Mouse (Mus musculus): ENCODE data around the gene Clca4a. TPM values are rescaled to one million over a fixed set of nuclear protein-coding genes. Genes with fewer than 3 reads are reported as not detected.

The Clca4a gene
- polyA plus RNA-seq (2012; rRNA removed): not detected in 2 replicates

GRCm38 (mm10) chr3:144974945-144975344 lies at the start of gene Clca4a:
Gene Clca4a, minus strand, starts transcription at chr3:144975045.
- no peaks in the 10 kb centered on the region for H3K36me3 ChIP-seq (ENCODE audit: control insufficient read depth, insufficient read depth, low read length)
- no peaks in the 10 kb centered on the region for H3K27me3 ChIP-seq (replicated peaks; ENCODE audit: control insufficient read depth, insufficient read depth, low read length)
- no peak within 1 kb of the TSS for H3K4me3 ChIP-seq (ENCODE audit: insufficient read depth, low read depth, low read length)
- DNase-seq: no peak
- H3K27ac ChIP-seq (ENCODE audit: insufficient read depth, low read depth, low read length): no peak within 1 kb of the TSS
- TF ChIP-seq POLR2A (IDR thresholded peaks at IDR 0.05; ENCODE audit: low read depth, low read length): no peak
- TF ChIP-seq CTCF (conservative IDR thresholded peaks at IDR 0.05; ENCODE audit: insufficient read depth, insufficient read length, low read depth, low read length): no peak
- no peaks in the 10 kb centered on the region for H3K4me1 ChIP-seq (ENCODE audit: control insufficient read depth, insufficient read depth, low read length)

DNA sequence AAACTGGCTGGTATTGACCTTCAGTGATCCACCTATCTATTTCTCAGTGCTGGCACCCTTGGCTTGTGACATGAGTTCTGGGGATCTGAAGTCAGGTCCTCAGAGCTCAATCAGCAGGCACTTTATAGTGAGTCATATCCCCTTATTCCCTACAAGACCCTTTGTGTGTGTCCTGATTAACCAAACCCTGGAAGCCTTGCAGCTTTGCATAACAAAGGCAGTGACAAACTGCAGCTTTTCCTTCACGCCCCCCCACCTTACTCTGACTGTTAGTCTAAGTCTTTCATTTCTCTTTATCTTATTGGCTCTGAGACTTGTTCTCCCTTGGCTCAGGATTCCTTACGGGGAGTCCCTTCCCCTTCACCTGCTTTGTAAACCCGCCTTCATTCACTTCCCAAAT lies 43.0 kb upstream of the Clca4a start:
- Histone ChIP-seq H3K27me3 (replicated peaks; ENCODE audit: control insufficient read depth, insufficient read depth, low read length) (no peaks in the 10 kb centered on the region), H3K36me3 (ENCODE audit: control insufficient read depth, insufficient read depth, low read length) (no peaks in the 10 kb centered on the region), H3K27ac (ENCODE audit: insufficient read depth, low read depth, low read length) (no peak overlapping the region), H3K4me1 (ENCODE audit: control insufficient read depth, insufficient read depth, low read length) (no peaks in the 10 kb centered on the region), H3K4me3 (ENCODE audit: insufficient read depth, low read depth, low read length) (no peak overlapping the region)
- TF ChIP-seq CTCF (conservative IDR thresholded peaks at IDR 0.05; ENCODE audit: insufficient read depth, insufficient read length, low read depth, low read length) (no peak), POLR2A (IDR thresholded peaks at IDR 0.05; ENCODE audit: low read depth, low read length) (no peak)
- WGBS: 86% methylated on average over 3 of the region's 3 CpGs
- no peak for DNase-seq

DNA sequence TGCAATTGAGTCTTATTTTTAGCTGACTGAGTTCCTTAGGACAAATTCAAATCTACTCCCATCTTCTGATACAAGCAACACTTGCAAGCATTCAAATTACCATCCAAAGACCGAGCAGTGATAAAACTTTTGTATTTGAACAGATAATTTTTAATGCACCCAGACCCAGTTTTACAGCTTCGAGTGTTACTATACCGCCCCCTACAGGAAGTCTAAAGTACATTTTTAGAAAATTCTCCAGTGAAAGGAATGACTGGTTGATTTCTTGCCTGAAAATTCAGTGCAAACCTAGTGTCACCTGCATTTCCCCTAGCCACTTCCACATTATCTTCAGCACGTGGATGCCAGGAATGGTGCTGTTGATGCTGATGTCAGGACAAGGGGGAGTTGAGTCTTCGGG lies 29.6 kb upstream of the Clca4a start:
- no peaks in the 10 kb centered on the region for H3K27me3 ChIP-seq (replicated peaks; ENCODE audit: control insufficient read depth, insufficient read depth, low read length)
- no peak for TF ChIP-seq CTCF (conservative IDR thresholded peaks at IDR 0.05; ENCODE audit: insufficient read depth, insufficient read length, low read depth, low read length)
- TF ChIP-seq POLR2A (IDR thresholded peaks at IDR 0.05; ENCODE audit: low read depth, low read length): no peak
- H3K4me3 ChIP-seq (ENCODE audit: insufficient read depth, low read depth, low read length): no peak overlapping the region
- H3K27ac ChIP-seq (ENCODE audit: insufficient read depth, low read depth, low read length): no peak overlapping the region
- H3K36me3 ChIP-seq (ENCODE audit: control insufficient read depth, insufficient read depth, low read length): no peaks in the 10 kb centered on the region
- DNase-seq: no peak
- 37% methylated on average over 5 of the region's 5 CpGs for WGBS
- no peaks in the 10 kb centered on the region for H3K4me1 ChIP-seq (ENCODE audit: control insufficient read depth, insufficient read depth, low read length)

DNA sequence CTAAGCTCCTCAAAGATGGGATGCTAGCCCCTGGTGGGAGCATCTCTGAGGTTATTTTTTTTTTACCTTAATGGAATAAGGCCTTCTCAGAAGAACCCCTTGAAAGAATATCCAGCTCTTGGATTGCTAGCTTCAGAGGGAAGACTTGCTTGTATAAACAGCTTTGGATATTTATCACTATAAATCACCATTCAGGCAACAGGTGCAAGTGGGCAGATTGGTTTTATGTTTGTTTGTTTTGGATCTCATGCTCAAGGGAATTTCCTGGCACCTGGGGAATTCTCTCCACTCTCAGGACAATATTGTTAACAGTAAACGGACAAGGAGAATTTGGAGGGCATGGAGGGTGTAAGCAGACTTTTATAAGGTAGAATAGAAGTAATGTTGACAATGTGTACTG lies 26.1 kb upstream of the Clca4a start:
- Histone ChIP-seq H3K27me3 (replicated peaks; ENCODE audit: control insufficient read depth, insufficient read depth, low read length) (no peaks in the 10 kb centered on the region; the same call in 1 of the 2 replicates), H3K27ac (ENCODE audit: insufficient read depth, low read depth, low read length) (no peak overlapping the region), H3K4me3 (ENCODE audit: insufficient read depth, low read depth, low read length) (no peak overlapping the region), H3K36me3 (ENCODE audit: control insufficient read depth, insufficient read depth, low read length) (no peaks in the 10 kb centered on the region), H3K4me1 (ENCODE audit: control insufficient read depth, insufficient read depth, low read length) (no peaks in the 10 kb centered on the region)
- no peak for DNase-seq
- 19% methylated on average over 1 of the region's 1 CpGs for WGBS
- TF ChIP-seq CTCF (conservative IDR thresholded peaks at IDR 0.05; ENCODE audit: insufficient read depth, insufficient read length, low read depth, low read length) (no peak), POLR2A (IDR thresholded peaks at IDR 0.05; ENCODE audit: low read depth, low read length) (no peak)

GRCm38 (mm10) chr3:144993055-144993454 lies 18.2 kb upstream of the Clca4a start:
- H3K27ac ChIP-seq (ENCODE audit: insufficient read depth, low read depth, low read length): no peak overlapping the region
- no peaks in the 10 kb centered on the region; the same call in 1 of the 2 replicates for H3K27me3 ChIP-seq (replicated peaks; ENCODE audit: control insufficient read depth, insufficient read depth, low read length)
- no peaks in the 10 kb centered on the region for H3K4me1 ChIP-seq (ENCODE audit: control insufficient read depth, insufficient read depth, low read length)
- TF ChIP-seq POLR2A (IDR thresholded peaks at IDR 0.05; ENCODE audit: low read depth, low read length) (no peak), CTCF (conservative IDR thresholded peaks at IDR 0.05; ENCODE audit: insufficient read depth, insufficient read length, low read depth, low read length) (no peak)
- H3K4me3 ChIP-seq (ENCODE audit: insufficient read depth, low read depth, low read length): no peak overlapping the region
- no peak for DNase-seq
- H3K36me3 ChIP-seq (ENCODE audit: control insufficient read depth, insufficient read depth, low read length): no peaks in the 10 kb centered on the region
- whole genome bisulfite sequencing: 78% methylated on average over 5 of the region's 5 CpGs

GRCm38 (mm10) chr3:144992618-144993017 lies 17.8 kb upstream of the Clca4a start:
- Histone ChIP-seq H3K4me3 (ENCODE audit: insufficient read depth, low read depth, low read length) (no peak overlapping the region), H3K4me1 (ENCODE audit: control insufficient read depth, insufficient read depth, low read length) (no peaks in the 10 kb centered on the region), H3K36me3 (ENCODE audit: control insufficient read depth, insufficient read depth, low read length) (no peaks in the 10 kb centered on the region), H3K27me3 (replicated peaks; ENCODE audit: control insufficient read depth, insufficient read depth, low read length) (no peaks in the 10 kb centered on the region; the same call in 1 of the 2 replicates), H3K27ac (ENCODE audit: insufficient read depth, low read depth, low read length) (no peak overlapping the region)
- DNase-seq: no peak
- TF ChIP-seq CTCF (conservative IDR thresholded peaks at IDR 0.05; ENCODE audit: insufficient read depth, insufficient read length, low read depth, low read length) (no peak), POLR2A (IDR thresholded peaks at IDR 0.05; ENCODE audit: low read depth, low read length) (no peak)

GRCm38 (mm10) chr3:144985890-144986289 lies 11.0 kb upstream of the Clca4a start:
- Histone ChIP-seq H3K27me3 (replicated peaks; ENCODE audit: control insufficient read depth, insufficient read depth, low read length) (no peaks in the 10 kb centered on the region), H3K4me3 (ENCODE audit: insufficient read depth, low read depth, low read length) (no peak overlapping the region), H3K36me3 (ENCODE audit: control insufficient read depth, insufficient read depth, low read length) (no peaks in the 10 kb centered on the region), H3K4me1 (ENCODE audit: control insufficient read depth, insufficient read depth, low read length) (no peaks in the 10 kb centered on the region), H3K27ac (ENCODE audit: insufficient read depth, low read depth, low read length) (no peak overlapping the region)
- WGBS: 69% methylated on average over 5 of the region's 5 CpGs
- no peak for DNase-seq
- TF ChIP-seq CTCF (conservative IDR thresholded peaks at IDR 0.05; ENCODE audit: insufficient read depth, insufficient read length, low read depth, low read length) (no peak), POLR2A (IDR thresholded peaks at IDR 0.05; ENCODE audit: low read depth, low read length) (no peak)

- Histone ChIP-seq H3K4me3 (ENCODE audit: insufficient read depth, low read depth, low read length) (no peak overlapping the region), H3K4me1 (ENCODE audit: control insufficient read depth, insufficient read depth, low read length) (no peaks in the 10 kb centered on the region), H3K36me3 (ENCODE audit: control insufficient read depth, insufficient read depth, low read length) (no peaks in the 10 kb centered on the region), H3K27me3 (replicated peaks; ENCODE audit: control insufficient read depth, insufficient read depth, low read length) (no peaks in the 10 kb centered on the region), H3K27ac (ENCODE audit: insufficient read depth, low read depth, low read length) (no peak overlapping the region)
- DNase-seq: no peak
- 85% methylated on average over 6 of the region's 6 CpGs for WGBS
- no peak for TF ChIP-seq POLR2A (IDR thresholded peaks at IDR 0.05; ENCODE audit: low read depth, low read length)
- no peak for TF ChIP-seq CTCF (conservative IDR thresholded peaks at IDR 0.05; ENCODE audit: insufficient read depth, insufficient read length, low read depth, low read length)
These were observed 5.7 kb upstream of the Clca4a start for GRCm38 (mm10) chr3:144980551-144980950.

Data from kidney, adult 2 months (tissue).